Mouse (Mus musculus) olfactory bulb, adult 2 months (tissue): ENCODE results near the gene Slpi.

Experiments
- CTCF ChIP-seq: fragments of 200-500 bp; IDR thresholded peaks from 2 replicates; pipeline ENCODE4 v1.5.1; 2012; ENCODE audit warnings: low read depth, mild to moderate bottlenecking, low read length, moderate library complexity; ENCODE audit not compliant: insufficient read depth
- POLR2A ChIP-seq: fragments of 200-500 bp; IDR thresholded peaks from 2 replicates; pipeline ENCODE4 v1.6.1; 2012; ENCODE audit warnings: mild to moderate bottlenecking, low read depth, low read length, moderate library complexity; ENCODE audit not compliant: insufficient read depth

DNA sequence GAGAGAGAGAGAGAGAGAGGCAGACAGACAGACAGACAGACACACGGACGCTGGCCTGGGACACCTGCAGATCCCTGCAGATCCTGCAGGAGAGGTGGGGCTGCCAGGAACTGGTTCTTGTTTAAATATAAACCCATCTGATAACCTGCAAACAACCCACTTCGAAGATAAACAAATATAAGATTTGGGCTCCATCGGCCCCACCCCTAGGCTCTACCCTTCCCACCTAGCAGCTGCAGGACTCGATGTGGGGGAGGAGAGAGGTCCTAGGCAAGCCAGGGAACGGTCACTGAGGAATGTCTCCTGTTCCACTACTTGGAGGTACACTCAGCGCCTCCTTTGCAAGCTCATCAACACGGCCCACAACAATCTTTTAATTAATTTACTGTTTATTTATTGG is 49.4 kb upstream of the Slpi start:
- no peak for TF ChIP-seq CTCF
- no peak for TF ChIP-seq POLR2A
